Mouse (Mus musculus) splenic B cell, adult 2 months (primary cell): ENCODE measurements around the gene Proser2.

ENCODE experiments used
- DNase-seq: peaks from one replicate; pipeline ENCODE4 v3.0.0-alpha.2; 2011; ENCODE audit warnings: low read depth, low spot score
- H3K27me3 ChIP-seq: 2 replicates; pipeline ENCODE4 v1.6.1; 2012; ENCODE audit warnings: mild to moderate bottlenecking, low read length, moderate library complexity, mixed read lengths; ENCODE audit not compliant: control insufficient read depth, poor library complexity, insufficient read depth, severe bottlenecking
- H3K36me3 ChIP-seq: 2 replicates; pipeline ENCODE4 v1.6.1; 2012; ENCODE audit warnings: mild to moderate bottlenecking, low read length, moderate library complexity, mixed read lengths; ENCODE audit not compliant: control insufficient read depth, poor library complexity, insufficient read depth, severe bottlenecking

The Proser2 gene

DNA sequence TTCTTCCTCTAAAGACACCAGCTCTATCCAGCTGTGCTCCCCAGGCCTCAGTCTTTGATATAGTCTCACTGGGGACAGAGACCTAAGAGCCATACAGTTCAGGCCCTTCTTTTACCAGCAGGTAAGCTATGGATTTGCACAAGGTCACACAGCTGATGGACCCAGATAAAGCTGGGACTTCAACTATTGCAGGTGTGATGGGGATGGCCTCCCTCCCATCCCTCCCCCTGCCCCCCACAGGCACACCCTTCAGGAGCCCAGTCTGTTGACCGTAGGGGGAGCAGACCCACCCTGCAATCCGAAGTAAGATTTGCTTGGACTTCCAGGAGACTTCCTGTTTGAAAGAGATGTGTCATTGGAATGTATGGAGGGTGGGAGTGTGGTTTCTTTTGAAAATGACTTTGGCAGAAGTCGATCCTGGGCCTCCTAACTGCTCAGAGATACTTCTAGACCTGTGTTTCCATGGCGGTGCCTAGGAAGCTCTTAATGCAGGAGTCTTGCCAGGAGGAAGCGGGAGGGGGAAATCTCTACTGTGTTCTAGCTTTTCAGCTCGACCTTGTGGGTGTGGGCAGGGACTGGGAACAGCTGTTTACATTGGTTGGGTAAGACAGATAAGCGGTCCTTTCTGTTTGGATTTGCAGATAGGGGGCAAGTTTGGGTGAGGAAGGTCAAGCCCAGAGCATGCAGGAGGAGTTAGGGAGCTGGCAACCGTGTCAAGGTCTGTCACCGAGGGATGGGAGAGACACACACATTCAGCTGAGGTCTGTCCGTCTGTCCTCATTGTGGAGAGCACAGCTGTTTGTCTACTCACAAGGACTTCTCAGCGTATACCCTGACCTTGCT is 58.2 kb downstream of the Proser2 start:
- no peak for DNase-seq
- H3K27me3 ChIP-seq = no peaks in the 10 kb centered on the region
- no peaks in the 10 kb centered on the region for H3K36me3 ChIP-seq

DNA sequence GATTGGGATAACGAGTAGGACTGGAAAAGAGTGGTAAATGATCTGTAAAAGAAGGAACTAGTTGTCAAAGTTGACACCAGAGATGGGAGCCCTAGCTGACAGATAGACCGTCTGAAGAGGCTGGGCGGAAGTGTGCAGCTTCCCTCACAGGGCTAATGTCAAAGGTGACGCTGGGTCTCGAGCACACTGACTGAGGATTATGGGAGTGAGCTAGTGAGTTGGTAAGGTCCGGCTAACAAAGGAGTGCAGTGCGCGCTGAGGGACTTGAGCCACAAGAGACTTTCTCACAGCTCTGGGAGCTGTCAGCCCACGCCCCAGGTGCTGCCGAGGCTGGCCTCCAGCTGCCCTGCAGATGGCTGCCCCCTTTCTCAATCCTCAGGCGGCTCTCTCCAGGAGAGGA is 59.1 kb downstream of the Proser2 start:
- no peaks in the 10 kb centered on the region for H3K36me3 ChIP-seq
- no peak for DNase-seq
- no peaks in the 10 kb centered on the region for H3K27me3 ChIP-seq

DNA sequence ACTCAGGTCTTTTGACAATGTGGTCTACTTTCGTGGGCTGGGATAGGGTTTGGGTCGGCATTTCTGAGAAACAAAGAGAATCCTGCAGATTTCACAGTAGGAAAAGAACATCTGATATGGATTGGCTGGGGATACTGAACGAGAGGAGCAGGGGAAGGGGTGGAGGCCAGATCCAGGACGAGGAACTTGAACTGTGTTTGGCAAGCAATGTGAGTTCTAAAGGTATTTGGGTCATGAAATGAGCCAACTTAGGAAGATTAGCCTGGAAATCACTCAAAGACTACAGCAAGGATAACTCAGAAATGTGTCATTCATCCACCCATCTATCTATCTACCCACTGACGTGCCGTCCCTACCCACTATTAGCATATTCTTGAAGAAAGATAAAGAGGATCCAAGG is 62.7 kb downstream of the Proser2 start:
- Histone ChIP-seq H3K36me3 (no peaks in the 10 kb centered on the region), H3K27me3 (no peaks in the 10 kb centered on the region)
- no peak for DNase-seq

DNA sequence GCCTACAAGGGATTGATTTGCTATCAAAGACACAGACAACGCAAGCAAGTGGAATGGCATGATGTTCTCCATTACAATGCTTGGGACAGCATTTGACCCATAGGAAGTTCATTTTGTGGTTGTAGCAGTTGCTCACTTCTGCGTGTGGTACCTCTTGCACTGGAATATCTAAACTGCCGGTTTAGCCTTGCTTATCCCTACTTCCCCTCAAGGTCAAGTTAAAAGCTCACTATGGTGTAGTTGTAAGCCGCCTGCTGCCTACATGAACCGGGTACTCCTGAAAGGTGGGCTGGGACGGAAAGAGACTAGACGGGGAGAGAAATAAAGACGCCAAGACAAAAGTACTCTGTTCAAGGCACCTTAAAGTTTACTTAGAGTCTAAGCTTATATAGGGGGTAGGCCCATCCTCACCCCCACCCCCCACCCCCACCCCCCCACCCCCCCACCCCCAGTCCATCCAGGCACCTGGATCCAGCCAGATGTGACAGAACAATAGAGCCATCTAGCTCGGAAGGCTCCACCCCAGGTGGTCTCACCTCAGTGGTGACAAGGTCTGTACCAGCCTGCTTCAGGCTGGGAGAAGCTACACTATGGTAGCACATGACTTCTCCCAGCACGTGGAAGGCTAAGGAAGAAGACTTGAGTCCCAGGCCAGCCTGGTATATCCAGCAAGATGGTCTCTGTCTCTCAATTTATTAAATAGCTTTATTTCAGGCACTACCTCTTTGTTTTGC is 69.8 kb downstream of the Proser2 start:
- no peaks in the 10 kb centered on the region for H3K27me3 ChIP-seq
- DNase-seq = no peak
- no peaks in the 10 kb centered on the region; the same call in 1 of the 2 replicates for H3K36me3 ChIP-seq

DNA sequence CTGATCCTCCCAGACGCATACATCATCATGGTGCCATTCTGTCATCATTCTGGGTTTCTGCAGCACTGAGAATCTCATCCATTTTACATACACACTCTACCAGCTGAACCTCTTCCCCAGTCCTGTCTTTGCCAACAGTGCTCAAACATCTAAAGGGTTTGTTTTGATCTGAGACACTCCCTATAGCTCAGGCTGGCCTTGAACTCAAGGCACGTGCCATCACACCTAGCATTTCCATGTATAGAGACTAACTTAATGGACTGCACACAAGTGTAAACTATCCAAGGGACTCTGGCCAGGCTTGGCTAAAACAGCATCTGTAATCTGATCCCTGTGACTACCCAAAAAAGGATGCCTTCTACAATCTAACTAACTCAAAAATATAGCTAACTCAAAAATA is 70.7 kb downstream of the Proser2 start:
- DNase-seq = no peak

DNA sequence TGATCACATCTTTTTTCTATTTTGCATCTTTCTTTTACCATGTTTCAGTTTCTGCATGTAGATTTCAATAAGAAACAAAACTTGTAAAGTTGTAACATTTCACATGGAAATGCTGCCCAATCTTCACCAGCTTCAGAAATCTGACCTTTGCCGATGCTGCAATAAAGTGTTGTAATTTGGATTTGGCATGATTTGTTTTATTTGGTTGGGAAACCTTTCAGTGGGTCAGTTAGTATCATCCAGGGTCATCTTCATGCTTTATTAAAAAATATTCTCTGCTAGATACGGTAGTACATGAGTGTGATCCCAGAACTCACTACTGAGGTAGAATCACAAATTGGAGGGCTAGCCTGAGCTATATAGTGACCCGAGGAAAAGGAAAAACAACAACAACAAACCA is 73.5 kb downstream of the Proser2 start:
- Histone ChIP-seq H3K27me3 (no peaks in the 10 kb centered on the region), H3K36me3 (peaks cover 4% of the 10 kb centered on the region; the same call in 1 of the 2 replicates)
- DNase-seq = no peak

More for the DNA sequence above, 70.7 kb downstream of the Proser2 start:
- Histone ChIP-seq H3K27me3 (no peaks in the 10 kb centered on the region), H3K36me3 (no peaks in the 10 kb centered on the region; the same call in 1 of the 2 replicates)

DNA sequence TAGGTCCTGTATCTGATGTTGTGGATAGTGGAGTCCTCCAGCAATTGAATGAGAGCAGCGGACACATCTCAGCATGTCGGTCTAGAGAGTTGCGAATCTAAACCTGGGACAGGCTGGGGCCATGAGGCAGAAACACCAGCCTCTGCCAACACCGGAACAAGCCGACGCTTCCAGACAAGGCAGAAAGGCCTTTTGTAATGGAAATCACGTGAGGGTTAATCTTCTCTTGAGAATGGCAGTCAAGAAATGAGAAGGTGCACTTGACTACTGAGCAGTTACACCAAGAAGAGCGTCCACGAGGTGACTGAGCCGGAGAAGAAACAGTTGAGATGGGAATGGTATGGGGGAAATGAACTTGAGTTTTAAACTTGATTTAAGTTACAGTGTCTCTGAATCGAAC is 74.5 kb downstream of the Proser2 start:
- no peaks in the 10 kb centered on the region for H3K27me3 ChIP-seq
- peaks cover 7% of the 10 kb centered on the region; the same call in 1 of the 2 replicates for H3K36me3 ChIP-seq
- no peak for DNase-seq

DNA sequence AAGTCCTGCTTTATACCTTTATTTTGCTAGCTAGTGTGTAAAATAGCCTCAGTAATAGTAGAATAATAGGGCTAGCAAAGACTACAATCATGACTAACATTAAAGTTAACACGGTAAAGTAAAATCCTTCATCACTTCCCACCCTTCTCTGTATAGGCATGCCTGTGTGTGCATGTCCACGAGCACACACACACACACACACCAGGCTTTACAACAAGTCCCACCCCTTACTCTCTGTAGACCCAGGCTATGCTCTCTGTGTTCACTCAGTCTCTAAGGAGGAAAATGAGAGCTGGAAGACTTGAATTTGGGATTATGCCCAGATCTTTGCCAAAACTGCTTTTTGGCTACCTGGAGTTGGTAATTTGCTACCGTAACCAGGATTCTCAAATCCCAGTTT is 81.0 kb downstream of the Proser2 start:
- Histone ChIP-seq H3K27me3 (no peaks in the 10 kb centered on the region), H3K36me3 (peaks cover 9% of the 10 kb centered on the region; the same call in 1 of the 2 replicates)
- DNase-seq = no peak

DNA sequence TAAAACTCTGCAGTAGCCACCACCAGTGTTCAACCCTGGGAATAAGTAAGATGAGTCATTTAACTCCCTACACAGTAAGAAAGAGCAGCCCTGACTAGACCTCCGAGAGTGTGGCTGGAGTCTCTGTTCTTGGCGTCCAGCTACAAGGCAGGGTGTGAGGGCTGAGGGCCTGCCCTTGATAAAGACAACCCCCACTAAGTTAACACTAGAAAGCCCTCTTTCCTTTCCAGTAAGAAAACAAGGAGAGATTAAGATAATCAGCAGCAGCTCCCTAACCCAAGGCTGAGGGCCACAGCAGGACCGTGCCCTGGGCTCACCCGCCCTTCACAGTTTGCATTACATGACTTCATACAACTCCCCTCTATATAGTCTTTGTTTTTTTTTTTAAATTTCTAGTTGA is 81.4 kb downstream of the Proser2 start:
- no peaks in the 10 kb centered on the region for H3K27me3 ChIP-seq
- DNase-seq = no peak
- H3K36me3 ChIP-seq = peaks cover 8% of the 10 kb centered on the region; the same call in 1 of the 2 replicates
